Mouse (Mus musculus) cerebellum, adult 2 months (tissue): ENCODE data around the gene Mxra7. TPM values are rescaled to one million over a fixed set of nuclear protein-coding genes. Genes with fewer than 3 reads are reported as not detected.
A peak's percentile ranks its signal among the peaks of the same experiment; 100 is the strongest.

Experiments used
- DNase-seq, 2 experiments: peaks; one replicate each; pipeline ENCODE4 v3.0.0; 2021
- H3K27ac ChIP-seq: fragments of 200-500 bp; 2 replicates; pipeline ENCODE4 v1.5.1; 2012; ENCODE audit warnings: low read length, control low read depth, inconsistent platforms; ENCODE audit not compliant: insufficient read depth
- H3K27me3 ChIP-seq: fragments of 200-500 bp; 2 replicates; pipeline ENCODE4 v1.6.1; 2012; ENCODE audit warnings: inconsistent platforms, mild to moderate bottlenecking, low read length, moderate library complexity; ENCODE audit not compliant: control insufficient read depth, insufficient read depth
- H3K4me1 ChIP-seq: fragments of 200-500 bp; 2 replicates; pipeline ENCODE4 v1.6.1; 2011; ENCODE audit warnings: low read length; ENCODE audit not compliant: control insufficient read depth, insufficient read depth
- H3K4me3 ChIP-seq: fragments of 200-500 bp; replicated peaks from 2 replicates; pipeline ENCODE3; 2011; ENCODE audit warnings: mild to moderate bottlenecking, low read depth, low read length, control low read depth; ENCODE audit not compliant: insufficient read depth
- CTCF ChIP-seq: fragments of 200-500 bp; IDR thresholded peaks from 2 replicates; pipeline ENCODE4 v1.5.1; 2011; ENCODE audit warnings: low read depth, mild to moderate bottlenecking, control low read depth, low read length, moderate library complexity, borderline replicate concordance; ENCODE audit not compliant: insufficient read depth
- POLR2A ChIP-seq: fragments of 200-500 bp; IDR thresholded peaks from 2 replicates; pipeline ENCODE4 v1.6.1; 2011; ENCODE audit warnings: low read length, control low read depth, borderline replicate concordance; ENCODE audit not compliant: insufficient read depth
- WGBS: fragments of 180-500 bp; shearing (Covaris S2); methylation state at CpG from one replicate; pipeline ENCODE4 v1.1.7; 2018; 5-methylcytosine and 5-hydroxymethylcytosine counted together
- polyA plus RNA-seq: library from polyadenylated mRNA; depleted of rRNA; stranded (reverse); fragments of >200 nt; gene quantifications from 2 replicates; pipeline ENCODE4 v1.2.3, GENCODE M21; 2012

The Mxra7 gene
- polyA plus RNA-seq, 1 experiment = 20.9 TPM

DNA sequence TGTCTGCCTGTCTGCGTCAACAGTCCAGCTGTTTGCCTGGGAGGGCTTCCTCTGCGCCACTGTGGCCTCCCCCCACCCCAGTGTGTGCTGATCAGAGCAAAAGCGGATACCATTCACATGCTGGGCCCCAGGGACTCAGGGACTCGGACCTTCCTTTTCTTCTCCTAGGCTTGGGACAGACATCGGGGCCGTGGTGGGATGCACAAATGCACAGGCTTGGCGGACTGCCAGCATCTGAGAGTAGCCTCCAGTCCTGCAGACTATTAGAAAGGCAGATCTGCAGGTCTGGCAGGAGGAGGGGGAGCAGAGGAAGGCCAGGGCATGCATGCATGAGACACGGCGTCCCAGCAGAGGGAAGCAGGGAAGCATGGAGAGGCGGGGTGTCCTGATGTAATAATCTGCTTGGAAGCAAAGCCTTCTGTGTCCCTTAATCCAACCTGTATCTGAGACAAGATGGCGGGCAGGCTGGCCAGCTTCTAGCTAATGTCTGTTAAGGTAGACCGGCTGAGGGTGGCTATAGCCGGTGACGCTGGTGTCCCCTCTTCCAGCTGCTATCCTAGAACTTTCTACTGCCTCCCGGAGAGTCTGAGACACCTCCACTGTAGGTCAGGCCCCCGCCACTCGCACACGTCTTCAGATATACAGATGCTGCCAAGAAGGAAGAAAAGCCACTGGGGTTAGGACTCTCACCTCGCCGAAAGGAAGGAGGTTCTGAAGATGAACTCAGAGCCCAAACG is 14.9 kb downstream of the Mxra7 start:
- H3K4me1 ChIP-seq = peaks cover 9% of the 10 kb centered on the region
- TF ChIP-seq CTCF (no peak), POLR2A (no peak)
- H3K27ac ChIP-seq = no peak overlapping the region

DNA sequence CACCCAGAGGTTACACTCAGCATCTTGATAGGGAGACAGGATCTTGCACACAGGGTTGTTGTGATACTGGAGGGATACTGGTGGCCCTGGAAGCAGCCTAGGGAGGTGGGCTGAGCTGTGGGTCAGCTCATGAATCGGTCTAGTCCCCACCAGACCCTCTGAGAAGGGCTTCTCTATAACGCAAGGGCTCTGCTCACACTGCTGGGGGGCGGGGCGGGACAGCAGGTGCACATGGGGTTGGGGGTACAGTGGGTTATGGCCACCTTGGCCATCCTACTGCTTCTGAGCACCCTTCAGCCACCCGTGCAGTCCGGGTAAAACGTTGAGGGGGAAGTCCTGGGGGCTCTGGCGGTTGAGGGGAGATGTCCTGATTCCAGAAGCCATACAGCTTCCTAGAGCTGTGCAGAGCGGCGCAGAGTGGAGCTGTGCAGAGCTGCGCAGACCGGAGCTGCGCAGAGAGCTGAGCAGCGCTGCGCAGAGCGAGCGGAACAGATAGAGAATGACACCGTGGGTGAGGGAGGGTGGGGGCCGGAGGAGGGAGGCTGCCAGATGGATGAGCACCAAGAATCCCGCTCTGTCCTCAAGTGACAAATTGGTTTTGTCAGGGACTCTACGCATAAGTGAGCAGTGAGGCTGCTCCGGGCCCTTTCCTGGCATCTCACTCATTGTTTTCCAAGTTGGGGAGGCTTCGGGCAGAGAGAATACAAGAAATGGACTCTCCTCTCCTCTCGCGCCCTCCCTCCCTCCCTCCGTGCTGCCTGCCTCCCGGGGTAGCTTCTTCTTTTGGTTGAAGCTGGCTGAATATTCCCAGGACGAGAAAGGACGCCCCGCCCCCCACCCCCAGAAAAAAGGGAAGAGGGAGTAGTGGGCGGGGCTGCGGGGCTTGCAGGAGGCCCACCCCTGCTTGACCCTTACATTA is 16.6 kb downstream of the Mxra7 start:
- Histone ChIP-seq H3K27ac (0 out of 2 replicates have a peak overlapping the region, but pooled peaks have one; percentile 10), H3K4me3 (peak overlapping the region; percentile 66), H3K27me3 (no peaks in the 10 kb centered on the region), H3K4me1 (peaks cover 11% of the 10 kb centered on the region)
- TF ChIP-seq POLR2A (peak; percentile 82), CTCF (no peak)
- DNase-seq = peak; percentile 78 to 82
- 4% methylated on average over 29 of the region's 32 CpGs for WGBS

More for the DNA sequence above, 14.9 kb downstream of the Mxra7 start:
- H3K4me3 ChIP-seq = no peak overlapping the region
- 72% methylated on average over 21 of the region's 21 CpGs for WGBS
- DNase-seq = no peak
- H3K27me3 ChIP-seq = no peaks in the 10 kb centered on the region

- no peak for DNase-seq
- Histone ChIP-seq H3K27ac (0 out of 2 replicates have a peak overlapping the region, but pooled peaks have one; percentile 10), H3K4me3 (no peak overlapping the region), H3K27me3 (no peaks in the 10 kb centered on the region), H3K4me1 (peaks cover 11% of the 10 kb centered on the region)
- TF ChIP-seq POLR2A (no peak), CTCF (no peak)
- 74% methylated on average over 11 of the region's 11 CpGs for WGBS
Observed at GRCm38 (mm10) chr11:116810528-116810927, 17.3 kb downstream of the Mxra7 start.

- 78% methylated on average over 8 of the region's 8 CpGs for WGBS
- Histone ChIP-seq H3K27ac (no peak overlapping the region), H3K4me3 (no peak overlapping the region), H3K4me1 (peaks cover 11% of the 10 kb centered on the region), H3K27me3 (no peaks in the 10 kb centered on the region)
- no peak for DNase-seq
- TF ChIP-seq POLR2A (no peak), CTCF (no peak)
Observed at GRCm38 (mm10) chr11:116809520-116809919, 18.3 kb downstream of the Mxra7 start.

GRCm38 (mm10) chr11:116808811-116809395 is 18.9 kb downstream of the Mxra7 start:
- TF ChIP-seq POLR2A (no peak), CTCF (no peak)
- H3K4me1 ChIP-seq = peaks cover 11% of the 10 kb centered on the region
- no peaks in the 10 kb centered on the region for H3K27me3 ChIP-seq
- no peak for DNase-seq
- H3K27ac ChIP-seq = no peak overlapping the region
- WGBS = 53% methylated on average over 11 of the region's 11 CpGs
- no peak overlapping the region for H3K4me3 ChIP-seq

DNA sequence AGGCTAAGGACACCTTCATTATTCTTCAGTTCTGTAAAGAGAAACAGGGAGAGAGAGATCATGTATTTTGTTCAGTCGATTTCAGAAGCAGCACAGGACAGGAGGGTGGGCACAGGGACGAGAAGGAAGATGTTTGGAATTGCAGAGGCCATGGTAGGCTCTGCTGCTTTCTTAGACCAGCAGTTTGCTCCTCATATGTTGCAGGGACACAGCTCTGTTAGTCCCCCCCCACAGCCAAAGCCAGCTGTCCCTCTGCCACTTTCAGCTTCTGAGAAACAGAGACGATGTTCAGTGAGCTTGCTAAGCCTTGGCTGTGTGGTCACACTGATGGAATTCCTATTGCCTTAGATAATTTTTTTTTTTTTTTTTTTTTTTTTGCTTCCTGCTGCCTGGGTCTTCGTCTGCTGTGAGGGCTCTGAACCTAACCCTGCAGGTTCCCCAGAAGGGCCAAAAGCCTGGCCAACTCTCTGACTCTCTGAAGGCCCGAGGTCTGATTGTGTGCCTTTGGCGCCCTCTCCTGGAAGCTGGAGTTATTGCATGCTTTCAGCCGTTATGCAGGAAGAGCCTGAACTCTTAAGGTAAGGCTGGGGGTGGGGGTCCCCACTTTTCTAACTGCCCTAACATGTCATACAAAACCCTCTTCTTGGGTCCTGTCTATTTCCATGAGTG is 19.8 kb downstream of the Mxra7 start:
- no peak overlapping the region for H3K27ac ChIP-seq

DNA sequence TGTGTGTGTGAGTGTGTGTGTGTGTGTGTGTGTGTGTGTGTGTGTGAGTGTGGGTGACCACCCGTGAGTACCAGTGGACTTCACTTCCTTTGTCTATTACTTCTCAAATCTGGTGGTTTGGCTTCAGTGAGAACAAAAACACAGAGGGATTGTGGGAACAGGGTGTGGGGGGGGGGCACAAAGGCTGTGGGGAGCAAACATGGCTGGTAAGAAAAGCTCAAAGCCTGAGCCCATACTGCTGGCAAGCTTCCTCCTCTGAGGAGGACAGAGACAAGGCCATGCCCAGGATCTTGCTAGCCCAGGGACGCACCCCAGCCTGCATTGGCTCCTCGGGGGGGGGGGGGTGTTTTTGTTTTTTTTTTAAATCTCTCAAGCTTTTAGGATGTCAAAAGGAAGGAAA is 20.3 kb downstream of the Mxra7 start:
- no peak overlapping the region for H3K4me3 ChIP-seq
- TF ChIP-seq POLR2A (no peak), CTCF (no peak)
- WGBS = 46% methylated on average over 3 of the region's 3 CpGs

More for the DNA sequence above, 19.8 kb downstream of the Mxra7 start:
- Histone ChIP-seq H3K4me3 (no peak overlapping the region), H3K4me1 (peaks cover 11% of the 10 kb centered on the region), H3K27me3 (no peaks in the 10 kb centered on the region)
- WGBS = 20% methylated on average over 7 of the region's 7 CpGs
- no peak for TF ChIP-seq POLR2A
- TF ChIP-seq CTCF = peak; percentile 87
- DNase-seq = peak; percentile 85 to 91

More for the DNA sequence above, 20.3 kb downstream of the Mxra7 start:
- no peak for DNase-seq
- Histone ChIP-seq H3K27me3 (no peaks in the 10 kb centered on the region), H3K27ac (no peak overlapping the region), H3K4me1 (peaks cover 11% of the 10 kb centered on the region)
